Comparison of ENCODE assay signal across 9 mouse cellular contexts in genomic region chr17:34079621-34080020, GRCm38 (mm10). TPM values are rescaled to one million over a fixed set of nuclear protein-coding genes. Genes with fewer than 3 reads are reported as not detected.
DNase-seq lines count a peak whose midpoint lies in the region; ATAC-seq and TF ChIP-seq lines count a peak whose summit lies in the region.
"Had no signal": no experiment of that assay in that cellular context is flagged by ENCODE, and none has a peak within 500 bp of the region (broad histone marks: within the 10 kb centered on the region; RNA-seq: fewer than 3 reads in every experiment).

No protein-coding gene starts in this region.

- H3K9me3 ChIP-seq in forebrain, embryonic 11.5 days (ENCODE audit: control insufficient read depth, low read length), result no peaks in the 10 kb centered on the region
- H3K9me3 ChIP-seq in forebrain, embryonic 10.5 days, result no peaks in the 10 kb centered on the region; the same call in 1 of the 2 replicates
- no peaks in the 10 kb centered on the region for H3K9me3 ChIP-seq in embryonic facial prominence, embryonic 10.5 days
- no peaks in the 10 kb centered on the region for H3K9me3 ChIP-seq in hindbrain, embryonic 15.5 days
- H3K9me3 ChIP-seq in limb, embryonic 14.5 days (ENCODE audit: control insufficient read depth, low read length), result no peaks in the 10 kb centered on the region

- H3K27me3 ChIP-seq in forebrain, embryonic 11.5 days (ENCODE audit: control insufficient read depth, insufficient read depth, low read length), result peaks cover 7% of the 10 kb centered on the region; the same call in 1 of the 2 replicates
- peaks cover 21% of the 10 kb centered on the region for H3K27me3 ChIP-seq in forebrain, embryonic 10.5 days (ENCODE audit: poor library complexity, severe bottlenecking)
- peaks cover 28% of the 10 kb centered on the region for H3K27me3 ChIP-seq in embryonic facial prominence, embryonic 10.5 days (replicated peaks; ENCODE audit: low read depth, poor library complexity, severe bottlenecking)
- peaks cover 11% of the 10 kb centered on the region for H3K27me3 ChIP-seq in hindbrain, embryonic 15.5 days
- H3K27me3 ChIP-seq in limb, embryonic 14.5 days (ENCODE audit: control insufficient read depth, insufficient read depth, low read length), result peaks cover 19% of the 10 kb centered on the region

- H3K27ac ChIP-seq in forebrain, embryonic 11.5 days (ENCODE audit: low read depth, low read length), result no peak overlapping the region
- H3K27ac ChIP-seq in forebrain, embryonic 10.5 days, result no peak overlapping the region
- no peak overlapping the region for H3K27ac ChIP-seq in embryonic facial prominence, embryonic 10.5 days (replicated peaks)
- no peak overlapping the region for H3K27ac ChIP-seq in hindbrain, embryonic 15.5 days (replicated peaks)
- no peak overlapping the region for H3K27ac ChIP-seq in limb, embryonic 14.5 days (replicated peaks; ENCODE audit: low read depth, low read length)

- no peaks in the 10 kb centered on the region for H3K36me3 ChIP-seq in forebrain, embryonic 11.5 days (ENCODE audit: control insufficient read depth, insufficient read depth, low read length)
- no peaks in the 10 kb centered on the region for H3K36me3 ChIP-seq in forebrain, embryonic 10.5 days (replicated peaks)
- no peaks in the 10 kb centered on the region for H3K36me3 ChIP-seq in embryonic facial prominence, embryonic 10.5 days (replicated peaks)
- no peaks in the 10 kb centered on the region for H3K36me3 ChIP-seq in hindbrain, embryonic 15.5 days
- H3K36me3 ChIP-seq in limb, embryonic 14.5 days (ENCODE audit: control insufficient read depth, insufficient read depth, low read length), result no peaks in the 10 kb centered on the region

- peaks cover 3% of the 10 kb centered on the region for H3K4me1 ChIP-seq in forebrain, embryonic 11.5 days (replicated peaks; ENCODE audit: control insufficient read depth, insufficient read depth, low read length)
- peaks cover 30% of the 10 kb centered on the region for H3K4me1 ChIP-seq in forebrain, embryonic 10.5 days
- H3K4me1 ChIP-seq in embryonic facial prominence, embryonic 10.5 days, result peaks cover 11% of the 10 kb centered on the region
- peaks cover 7% of the 10 kb centered on the region; the same call in 1 of the 2 replicates for H3K4me1 ChIP-seq in hindbrain, embryonic 15.5 days (replicated peaks)
- no peaks in the 10 kb centered on the region; the same call in 1 of the 2 replicates for H3K4me1 ChIP-seq in limb, embryonic 14.5 days (ENCODE audit: control insufficient read depth, insufficient read depth, low read length)

- TF ChIP-seq POLR2A in limb, embryonic 14.5 days (IDR thresholded peaks at IDR 0.05; ENCODE audit: borderline replicate concordance, extremely low read depth, insufficient read depth, insufficient read length), result no peak

- no peak overlapping the region for H3K4me3 ChIP-seq in forebrain, embryonic 11.5 days (ENCODE audit: low read depth, low read length)
- H3K4me3 ChIP-seq in forebrain, embryonic 10.5 days, result no peak overlapping the region
- H3K4me3 ChIP-seq in embryonic facial prominence, embryonic 10.5 days, result no peak overlapping the region
- no peak overlapping the region for H3K4me3 ChIP-seq in hindbrain, embryonic 15.5 days
- H3K4me3 ChIP-seq in limb, embryonic 14.5 days (replicated peaks; ENCODE audit: low read length), result no peak overlapping the region

- 10% methylated on average over 5 of the region's 5 CpGs for WGBS in forebrain, embryonic 11.5 days
- 11% methylated on average over 5 of the region's 5 CpGs for WGBS in forebrain, embryonic 10.5 days
- 21% methylated on average over 5 of the region's 5 CpGs for WGBS in embryonic facial prominence, embryonic 10.5 days
- WGBS in hindbrain, embryonic 15.5 days, result 15% methylated on average over 5 of the region's 5 CpGs
- 23% methylated on average over 5 of the region's 5 CpGs for WGBS in limb, embryonic 14.5 days

- DNase-seq in forebrain, embryonic 11.5 days (ENCODE audit: low spot score), result no peak
- no peak for DNase-seq in forebrain, embryonic 10.5 days (ENCODE audit: extremely low spot score, low spot score)
- peak; percentile 33 for DNase-seq in embryonic facial prominence, embryonic 10.5 days (ENCODE audit: low spot score)
- peak; percentile 68 for DNase-seq in limb, embryonic 14.5 days (ENCODE audit: low spot score)

- peak; percentile 71; the same call in 1 of the 2 replicates for ATAC-seq in forebrain, embryonic 11.5 days (replicated peaks; ENCODE audit: low FRiP score)
- ATAC-seq in CD4-positive, CD25-positive, alpha-beta regulatory T cell, adult 4 months, result peak; percentile 95
- peak; percentile 91 for ATAC-seq in hindbrain, embryonic 15.5 days (ENCODE audit: low FRiP score, low read depth)
- ATAC-seq in limb, embryonic 14.5 days (ENCODE audit: low FRiP score, low read depth), result peak; percentile 76; the same call in 1 of the 2 replicates
- ATAC-seq in monocyte, adult 5-6 weeks (replicated peaks; ENCODE audit: insufficient number of reproducible peaks, low FRiP score, low TSS enrichment, poor library complexity, severe bottlenecking), result peak; percentile 67
- ATAC-seq in erythroblast, adult 5-6 weeks (replicated peaks; ENCODE audit: low FRiP score, poor library complexity, severe bottlenecking), result no peak

- H3K4me2 ChIP-seq in forebrain, embryonic 11.5 days (ENCODE audit: low read depth, low read length, severe bottlenecking), result no peak overlapping the region
- H3K4me2 ChIP-seq in hindbrain, embryonic 15.5 days, result no peak overlapping the region; the same call in 1 of the 2 replicates
- no peak overlapping the region for H3K4me2 ChIP-seq in limb, embryonic 14.5 days (replicated peaks; ENCODE audit: low read depth, low read length, severe bottlenecking)

- no peak overlapping the region for H3K9ac ChIP-seq in forebrain, embryonic 11.5 days (ENCODE audit: low read length)
- no peak overlapping the region for H3K9ac ChIP-seq in hindbrain, embryonic 15.5 days
- H3K9ac ChIP-seq in limb, embryonic 14.5 days (ENCODE audit: low read depth, low read length, severe bottlenecking), result no peak overlapping the region

RNA-seq across cellular contexts. Expression of gene H2-Oa, which starts 12.5 kb away (rescaled TPM):
- polyA plus RNA-seq in forebrain, embryonic 11.5 days (2014; fragmentation: Nextera tagmentation; extraction: Ambion mirVana), result 0.17 and 0.25 TPM in 2 replicates
- 0.12 and 0.43 TPM in 2 replicates for polyA plus RNA-seq in forebrain, embryonic 10.5 days (2016; fragmentation: Nextera tagmentation; extraction: Ambion mirVana)
- polyA plus RNA-seq in CD4-positive, CD25-positive, alpha-beta regulatory T cell, adult 4 months (2017; shearing (Covaris generic)), result 10 to 100 TPM; 56.0 to 68.2 TPM
- 0.31 and 0.69 TPM in 2 replicates for polyA plus RNA-seq in embryonic facial prominence, embryonic 10.5 days (2016; fragmentation: Nextera tagmentation; extraction: Ambion mirVana)
- 0.14 TPM in 1 of 2 replicates, not detected in the other for polyA plus RNA-seq in hindbrain, embryonic 15.5 days (2015; fragmentation: Nextera tagmentation; extraction: Ambion mirVana)
- polyA plus RNA-seq in limb, embryonic 14.5 days (2012; rRNA removed), result 1.0 and 1.7 TPM in 2 replicates
- 0.70 and 0.85 TPM in 2 replicates for polyA plus RNA-seq in limb, embryonic 14.5 days (2014; fragmentation: Nextera tagmentation; extraction: Ambion mirVana)
- 7.8 to 18.9 TPM (median 17.6 TPM) in 3 replicates for total RNA-seq in monocyte, adult 5-6 weeks (2017)
- total RNA-seq in erythroblast, adult 5-6 weeks (2015; ENCODE audit: low replicate concordance), result 0.84 and 7.9 TPM in 2 replicates
- total RNA-seq in erythroblast, adult 5-6 weeks (2017; ENCODE audit: low replicate concordance), result 1.1 TPM in 1 of 2 replicates, not detected in the other
- total RNA-seq: heart, postnatal 36 days had no signal

RNA-seq across cellular contexts. Expression of gene H2-DMa, which starts 39.7 kb away (rescaled TPM):
- 7.2 and 8.2 TPM in 2 replicates for polyA plus RNA-seq in forebrain, embryonic 11.5 days (2014; fragmentation: Nextera tagmentation; extraction: Ambion mirVana)
- polyA plus RNA-seq in forebrain, embryonic 10.5 days (2016; fragmentation: Nextera tagmentation; extraction: Ambion mirVana), result 4.5 and 6.9 TPM in 2 replicates
- polyA plus RNA-seq in CD4-positive, CD25-positive, alpha-beta regulatory T cell, adult 4 months (2017; shearing (Covaris generic)), result 100 to 1,000 TPM; 144 to 205 TPM
- 4.2 and 4.8 TPM in 2 replicates for polyA plus RNA-seq in embryonic facial prominence, embryonic 10.5 days (2016; fragmentation: Nextera tagmentation; extraction: Ambion mirVana)
- 19.4 and 19.8 TPM in 2 replicates for polyA plus RNA-seq in hindbrain, embryonic 15.5 days (2015; fragmentation: Nextera tagmentation; extraction: Ambion mirVana)
- polyA plus RNA-seq in limb, embryonic 14.5 days (2012; rRNA removed), result 13.1 and 20.2 TPM in 2 replicates
- 16.8 and 19.0 TPM in 2 replicates for polyA plus RNA-seq in limb, embryonic 14.5 days (2014; fragmentation: Nextera tagmentation; extraction: Ambion mirVana)
- 55.9 to 84.5 TPM (median 72.8 TPM) in 3 replicates for total RNA-seq in monocyte, adult 5-6 weeks (2017)
- total RNA-seq in erythroblast, adult 5-6 weeks (2015; ENCODE audit: low replicate concordance), result 15.9 and 37.5 TPM in 2 replicates
- 11.7 and 13.3 TPM in 2 replicates for total RNA-seq in erythroblast, adult 5-6 weeks (2017; ENCODE audit: low replicate concordance)

RNA-seq across cellular contexts. Expression of gene Col11a2, which starts 40.4 kb away (rescaled TPM):
- polyA plus RNA-seq in forebrain, embryonic 11.5 days (2014; fragmentation: Nextera tagmentation; extraction: Ambion mirVana), result 1.3 and 1.7 TPM in 2 replicates
- 0.74 and 0.75 TPM in 2 replicates for polyA plus RNA-seq in forebrain, embryonic 10.5 days (2016; fragmentation: Nextera tagmentation; extraction: Ambion mirVana)
- under 1 TPM; 0.15 to 0.42 TPM for polyA plus RNA-seq in CD4-positive, CD25-positive, alpha-beta regulatory T cell, adult 4 months (2017; shearing (Covaris generic))
- polyA plus RNA-seq in embryonic facial prominence, embryonic 10.5 days (2016; fragmentation: Nextera tagmentation; extraction: Ambion mirVana), result 1.0 and 1.2 TPM in 2 replicates
- polyA plus RNA-seq in hindbrain, embryonic 15.5 days (2015; fragmentation: Nextera tagmentation; extraction: Ambion mirVana), result 4.5 and 5.4 TPM in 2 replicates
- polyA plus RNA-seq in limb, embryonic 14.5 days (2012; rRNA removed), result 201 and 242 TPM in 2 replicates
- 71.6 and 72.1 TPM in 2 replicates for polyA plus RNA-seq in limb, embryonic 14.5 days (2014; fragmentation: Nextera tagmentation; extraction: Ambion mirVana)
- total RNA-seq in monocyte, adult 5-6 weeks (2017), result 1.5 to 11.2 TPM (median 4.7 TPM) in 3 replicates
- total RNA-seq in erythroblast, adult 5-6 weeks (2015; ENCODE audit: low replicate concordance), result 1.3 TPM in 1 of 2 replicates, not detected in the other
- 4.3 and 7.0 TPM in 2 replicates for total RNA-seq in erythroblast, adult 5-6 weeks (2017; ENCODE audit: low replicate concordance)

RNA-seq across cellular contexts. Expression of gene Brd2, which starts 42.8 kb away (rescaled TPM):
- polyA plus RNA-seq in forebrain, embryonic 11.5 days (2014; fragmentation: Nextera tagmentation; extraction: Ambion mirVana), result 152 and 163 TPM in 2 replicates
- 121 and 134 TPM in 2 replicates for polyA plus RNA-seq in forebrain, embryonic 10.5 days (2016; fragmentation: Nextera tagmentation; extraction: Ambion mirVana)
- 100 to 1,000 TPM; 108 to 154 TPM for polyA plus RNA-seq in CD4-positive, CD25-positive, alpha-beta regulatory T cell, adult 4 months (2017; shearing (Covaris generic))
- 141 and 144 TPM in 2 replicates for polyA plus RNA-seq in embryonic facial prominence, embryonic 10.5 days (2016; fragmentation: Nextera tagmentation; extraction: Ambion mirVana)
- polyA plus RNA-seq in hindbrain, embryonic 15.5 days (2015; fragmentation: Nextera tagmentation; extraction: Ambion mirVana), result 122 and 144 TPM in 2 replicates
- 197 and 217 TPM in 2 replicates for polyA plus RNA-seq in limb, embryonic 14.5 days (2012; rRNA removed)
- 121 and 141 TPM in 2 replicates for polyA plus RNA-seq in limb, embryonic 14.5 days (2014; fragmentation: Nextera tagmentation; extraction: Ambion mirVana)
- total RNA-seq in monocyte, adult 5-6 weeks (2017), result 374 to 583 TPM (median 393 TPM) in 3 replicates
- 36.1 and 75.0 TPM in 2 replicates for total RNA-seq in erythroblast, adult 5-6 weeks (2015; ENCODE audit: low replicate concordance)
- total RNA-seq in erythroblast, adult 5-6 weeks (2017; ENCODE audit: low replicate concordance), result 114 and 135 TPM in 2 replicates

RNA-seq across cellular contexts. Expression of gene Rxrb, which starts 48.0 kb away (rescaled TPM):
- polyA plus RNA-seq in forebrain, embryonic 11.5 days (2014; fragmentation: Nextera tagmentation; extraction: Ambion mirVana), result 32.8 and 40.3 TPM in 2 replicates
- polyA plus RNA-seq in forebrain, embryonic 10.5 days (2016; fragmentation: Nextera tagmentation; extraction: Ambion mirVana), result 44.5 and 48.3 TPM in 2 replicates
- polyA plus RNA-seq in CD4-positive, CD25-positive, alpha-beta regulatory T cell, adult 4 months (2017; shearing (Covaris generic)), result 10 to 100 TPM; 11.2 to 12.5 TPM
- 44.7 and 47.9 TPM in 2 replicates for polyA plus RNA-seq in embryonic facial prominence, embryonic 10.5 days (2016; fragmentation: Nextera tagmentation; extraction: Ambion mirVana)
- polyA plus RNA-seq in hindbrain, embryonic 15.5 days (2015; fragmentation: Nextera tagmentation; extraction: Ambion mirVana), result 57.8 and 61.1 TPM in 2 replicates
- polyA plus RNA-seq in limb, embryonic 14.5 days (2012; rRNA removed), result 83.2 and 98.9 TPM in 2 replicates
- 29.2 and 33.6 TPM in 2 replicates for polyA plus RNA-seq in limb, embryonic 14.5 days (2014; fragmentation: Nextera tagmentation; extraction: Ambion mirVana)
- total RNA-seq in monocyte, adult 5-6 weeks (2017), result 34.6 to 41.0 TPM (median 40.7 TPM) in 3 replicates
- total RNA-seq in erythroblast, adult 5-6 weeks (2015; ENCODE audit: low replicate concordance), result 7.1 and 8.3 TPM in 2 replicates
- 10.7 and 12.0 TPM in 2 replicates for total RNA-seq in erythroblast, adult 5-6 weeks (2017; ENCODE audit: low replicate concordance)

Comparison
In these comparisons a context has a peak if more than half of its experiments do, and no peak if none do; other contexts are left out.
1. DNase-seq: peak in embryonic facial prominence, embryonic 10.5 days (single experiment) and limb, embryonic 14.5 days (single experiment); none in forebrain, embryonic 11.5 days (single experiment) and forebrain, embryonic 10.5 days (single experiment).
2. RNA of gene H2-Oa, which starts 12.5 kb away (polyA plus RNA-seq): 56.0 to 68.2 TPM in CD4-positive, CD25-positive, alpha-beta regulatory T cell, adult 4 months; 0.70 to 1.7 TPM in limb, embryonic 14.5 days, 0.12 to 0.43 TPM in forebrain, embryonic 10.5 days, 0.31 to 0.69 TPM in embryonic facial prominence, embryonic 10.5 days, 0.17 to 0.25 TPM in forebrain, embryonic 11.5 days and 0.14 TPM in hindbrain, embryonic 15.5 days; every median in the first group is over 10 times any median in the second.
3. RNA of gene Col11a2, which starts 40.4 kb away (polyA plus RNA-seq): 71.6 to 242 TPM in limb, embryonic 14.5 days; 4.5 to 5.4 TPM in hindbrain, embryonic 15.5 days, 1.3 to 1.7 TPM in forebrain, embryonic 11.5 days, 1.0 to 1.2 TPM in embryonic facial prominence, embryonic 10.5 days, 0.74 to 0.75 TPM in forebrain, embryonic 10.5 days and 0.15 to 0.42 TPM in CD4-positive, CD25-positive, alpha-beta regulatory T cell, adult 4 months; every median in the first group is over 10 times any median in the second.